Mouse (Mus musculus) stomach, embryonic 15.5 days (tissue): ENCODE data around the gene Hoxd8. TPM values are rescaled to one million over a fixed set of nuclear protein-coding genes. Genes with fewer than 3 reads are reported as not detected.
A peak's percentile ranks its signal among the peaks of the same experiment; 100 is the strongest.

Experiments
- ATAC-seq: fragments of 200-750 bp; cut with Nextera tagmentation; 2 replicates; pipeline ENCODE4 v1.8.0; 2017; ENCODE audit warnings: low read depth, moderate number of reproducible peaks, moderate TSS enrichment; ENCODE audit not compliant: insufficient read depth, low FRiP score
- H3K27ac ChIP-seq: fragments of 300-500 bp; sonication (generic); 2 replicates; pipeline ENCODE4 v1.5.1; 2015; ENCODE audit warnings: mild to moderate bottlenecking, inconsistent platforms
- H3K27me3 ChIP-seq: fragments of 300-500 bp; sonication (generic); replicated peaks from 2 replicates; pipeline ENCODE4 v1.6.1; 2015; ENCODE audit warnings: inconsistent platforms
- H3K36me3 ChIP-seq: fragments of 300-500 bp; sonication (generic); 2 replicates; pipeline ENCODE4 v1.6.1; 2015; ENCODE audit warnings: inconsistent platforms
- H3K4me1 ChIP-seq: fragments of 300-500 bp; sonication (generic); 2 replicates; pipeline ENCODE4 v1.6.1; 2015; ENCODE audit warnings: inconsistent platforms
- H3K4me2 ChIP-seq: fragments of 300-500 bp; sonication (generic); 2 replicates; pipeline ENCODE4 v1.6.1; 2015; ENCODE audit warnings: mild to moderate bottlenecking, inconsistent platforms
- H3K4me3 ChIP-seq: fragments of 300-500 bp; sonication (generic); replicated peaks from 2 replicates; pipeline ENCODE4 v1.5.1; 2015; ENCODE audit warnings: inconsistent platforms
- H3K9ac ChIP-seq: fragments of 300-500 bp; sonication (generic); 2 replicates; pipeline ENCODE4 v1.6.1; 2015; ENCODE audit warnings: inconsistent platforms
- H3K9me3 ChIP-seq: fragments of 300-500 bp; sonication (generic); 2 replicates; pipeline ENCODE4 v1.6.1; 2016; ENCODE audit warnings: inconsistent platforms
- WGBS: fragments of 180-500 bp; shearing (Covaris S2); methylation state at CpG from one replicate; pipeline ENCODE4 v1.1.7; 2015; 5-methylcytosine and 5-hydroxymethylcytosine counted together
- polyA plus RNA-seq: library from polyadenylated mRNA; unstranded; fragments of >200 nt; fragmentation: Nextera tagmentation; extraction: Ambion mirVana; gene quantifications from 2 replicates; pipeline ENCODE4 v1.2.1, GENCODE M21; 2015

The Hoxd8 gene
- polyA plus RNA-seq, 1 experiment from 2014 or later, result 3.2 TPM

GRCm38 (mm10) chr2:74715504-74716241, 11.3 kb downstream of the Hoxd8 start:
- peak; percentile 66 for ATAC-seq
- H3K9me3 ChIP-seq, result no peaks in the 10 kb centered on the region
- H3K27me3 ChIP-seq, result peaks cover 89% of the 10 kb centered on the region
- peak overlapping the region; percentile 23; the same call in 1 of the 2 replicates for H3K4me3 ChIP-seq
- 3% methylated on average over 26 of the region's 26 CpGs for WGBS
- peak overlapping the region; percentile 53 for H3K4me2 ChIP-seq
- H3K36me3 ChIP-seq, result no peaks in the 10 kb centered on the region
- peaks cover 9% of the 10 kb centered on the region for H3K4me1 ChIP-seq
- H3K9ac ChIP-seq, result no peak overlapping the region
- H3K27ac ChIP-seq, result no peak overlapping the region

GRCm38 (mm10) chr2:74720384-74720783, 16.0 kb downstream of the Hoxd8 start:
- H3K4me2 ChIP-seq, result no peak overlapping the region
- H3K27ac ChIP-seq, result no peak overlapping the region
- H3K36me3 ChIP-seq, result no peaks in the 10 kb centered on the region
- H3K4me3 ChIP-seq, result no peak overlapping the region
- no peak for ATAC-seq
- peaks cover 2% of the 10 kb centered on the region; the same call in 1 of the 2 replicates for H3K4me1 ChIP-seq
- H3K27me3 ChIP-seq, result peaks cover 93% of the 10 kb centered on the region
- no peaks in the 10 kb centered on the region for H3K9me3 ChIP-seq
- H3K9ac ChIP-seq, result no peak overlapping the region
- 22% methylated on average over 2 of the region's 2 CpGs for WGBS

DNA sequence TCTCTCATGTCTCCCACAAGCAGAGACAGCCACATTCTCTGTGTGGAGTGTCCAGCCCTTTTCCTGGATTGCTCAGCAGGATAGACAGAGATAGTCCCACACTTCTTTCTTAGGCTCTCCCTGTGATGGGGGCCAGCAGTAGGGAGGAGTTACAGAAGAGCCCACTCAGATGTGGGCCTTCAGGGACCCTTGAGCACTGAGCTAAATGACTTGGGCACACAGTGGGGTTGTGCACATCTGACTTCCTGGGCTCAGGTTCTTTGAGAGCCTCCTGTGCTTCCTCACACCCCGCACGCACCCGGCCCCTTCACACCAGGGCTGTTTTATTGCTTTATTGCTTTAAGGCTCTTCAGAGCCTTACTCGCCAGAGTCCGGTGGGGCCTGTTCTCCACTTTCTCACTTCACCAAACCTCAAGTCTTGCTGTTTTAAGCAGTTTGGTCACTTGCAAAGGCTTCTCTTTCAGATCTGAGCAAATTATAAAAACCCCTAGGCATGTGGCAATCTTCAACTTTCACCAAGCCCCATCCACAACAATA, 16.6 kb downstream of the Hoxd8 start:
- no peak overlapping the region for H3K4me3 ChIP-seq
- no peaks in the 10 kb centered on the region for H3K36me3 ChIP-seq
- 36% methylated on average over 5 of the region's 5 CpGs for WGBS
- H3K4me1 ChIP-seq, result no peaks in the 10 kb centered on the region
- no peak for ATAC-seq
- peaks cover 93% of the 10 kb centered on the region for H3K27me3 ChIP-seq
- no peak overlapping the region for H3K27ac ChIP-seq
- no peaks in the 10 kb centered on the region for H3K9me3 ChIP-seq
- no peak overlapping the region for H3K9ac ChIP-seq
- no peak overlapping the region for H3K4me2 ChIP-seq

DNA sequence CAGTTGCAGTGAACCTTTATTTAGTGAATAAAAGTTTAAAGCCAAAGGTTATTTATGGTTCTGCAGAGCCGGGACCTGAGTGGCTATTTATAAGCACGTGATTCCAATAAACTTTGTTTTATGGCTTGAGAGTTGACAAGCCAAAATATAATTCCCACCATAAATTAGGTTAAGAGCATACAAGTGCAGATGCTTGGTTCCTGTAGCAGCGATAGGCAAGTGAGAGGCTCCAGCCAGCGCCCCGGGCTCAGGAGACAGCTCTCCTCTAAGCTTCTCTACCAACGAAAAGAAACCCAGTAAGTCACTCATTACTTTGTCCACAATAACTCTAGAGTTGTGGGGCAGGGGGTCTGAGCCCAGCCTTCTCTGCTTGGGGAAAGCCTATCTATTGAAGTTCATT, 17.5 kb downstream of the Hoxd8 start:
- WGBS, result 15% methylated on average over 6 of the region's 6 CpGs
- Histone ChIP-seq H3K4me1 (no peaks in the 10 kb centered on the region), H3K27ac (no peak overlapping the region), H3K4me2 (no peak overlapping the region), H3K27me3 (peaks cover 93% of the 10 kb centered on the region), H3K36me3 (no peaks in the 10 kb centered on the region), H3K9me3 (no peaks in the 10 kb centered on the region), H3K9ac (no peak overlapping the region), H3K4me3 (no peak overlapping the region)
- ATAC-seq, result no peak

DNA sequence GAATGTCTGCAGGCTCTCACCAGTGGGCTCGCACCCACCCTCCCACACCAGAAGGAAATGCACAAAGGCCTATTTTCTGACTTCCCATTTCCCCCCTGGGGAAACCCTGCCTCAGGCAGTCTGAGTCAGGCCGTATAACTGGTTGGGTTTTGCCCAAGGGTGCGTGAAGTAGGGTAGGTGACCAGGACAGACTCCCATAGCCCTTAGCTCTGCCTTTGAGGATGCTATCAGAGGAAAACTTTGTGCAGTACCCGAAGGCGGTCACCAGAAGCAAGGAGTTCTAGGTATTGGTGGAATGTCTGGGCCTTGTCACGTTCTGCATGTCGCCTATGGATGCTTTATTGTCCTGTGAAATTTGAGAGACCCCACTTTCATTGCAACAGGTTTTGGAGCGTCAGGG, 18.5 kb downstream of the Hoxd8 start:
- H3K36me3 ChIP-seq, result no peaks in the 10 kb centered on the region
- peaks cover 94% of the 10 kb centered on the region for H3K27me3 ChIP-seq
- H3K4me3 ChIP-seq, result no peak overlapping the region
- peaks cover 5% of the 10 kb centered on the region for H3K4me1 ChIP-seq
- no peak overlapping the region for H3K27ac ChIP-seq
- ATAC-seq, result no peak
- H3K9ac ChIP-seq, result no peak overlapping the region
- H3K9me3 ChIP-seq, result no peaks in the 10 kb centered on the region
- no peak overlapping the region for H3K4me2 ChIP-seq
- WGBS, result 29% methylated on average over 8 of the region's 8 CpGs

GRCm38 (mm10) chr2:74724244-74725015, 20.0 kb downstream of the Hoxd8 start:
- no peaks in the 10 kb centered on the region for H3K9me3 ChIP-seq
- 44% methylated on average over 7 of the region's 7 CpGs for WGBS
- no peaks in the 10 kb centered on the region for H3K36me3 ChIP-seq
- H3K4me3 ChIP-seq, result no peak overlapping the region
- peaks cover 5% of the 10 kb centered on the region for H3K4me1 ChIP-seq
- no peak overlapping the region for H3K4me2 ChIP-seq
- H3K27ac ChIP-seq, result no peak overlapping the region
- H3K9ac ChIP-seq, result no peak overlapping the region
- ATAC-seq, result no peak
- H3K27me3 ChIP-seq, result peaks cover 97% of the 10 kb centered on the region

- Histone ChIP-seq H3K27ac (no peak overlapping the region), H3K9me3 (no peaks in the 10 kb centered on the region), H3K4me2 (no peak overlapping the region), H3K4me1 (peaks cover 5% of the 10 kb centered on the region), H3K9ac (no peak overlapping the region), H3K4me3 (no peak overlapping the region), H3K27me3 (peaks cover 93% of the 10 kb centered on the region), H3K36me3 (no peaks in the 10 kb centered on the region)
- 24% methylated on average over 17 of the region's 17 CpGs for WGBS
- no peak for ATAC-seq
These were observed 20.8 kb downstream of the Hoxd8 start for GRCm38 (mm10) chr2:74725171-74725570.

GRCm38 (mm10) chr2:74726551-74726950, 22.1 kb downstream of the Hoxd8 start, which contains the start of gene Gm28230:
Gene Gm28230, plus strand, starts transcription at chr2:74726728.
- Histone ChIP-seq H3K27ac (no peak within 1 kb of the TSS), H3K9ac (no peak within 1 kb of the TSS), H3K27me3 (peaks cover 92% of the 10 kb centered on the region), H3K4me2 (peak within 1 kb of the TSS; percentile 43), H3K36me3 (no peaks in the 10 kb centered on the region), H3K4me1 (peaks cover 5% of the 10 kb centered on the region), H3K4me3 (peak within 1 kb of the TSS; percentile 25), H3K9me3 (no peaks in the 10 kb centered on the region)
- ATAC-seq, result no peak
- 33% methylated on average over 5 of the region's 5 CpGs for WGBS

GRCm38 (mm10) chr2:74726973-74727639, 22.7 kb downstream of the Hoxd8 start:
- no peak for ATAC-seq
- Histone ChIP-seq H3K27me3 (peaks cover 92% of the 10 kb centered on the region), H3K9ac (no peak overlapping the region)

GRCm38 (mm10) chr2:74727640-74728302, 23.4 kb downstream of the Hoxd8 start:
- H3K4me3 ChIP-seq, result peak overlapping the region; percentile 25
- H3K4me2 ChIP-seq, result peak overlapping the region; percentile 43
- 0 out of 2 replicates have a peak, but pooled peaks have one; percentile 27 for ATAC-seq
- H3K27ac ChIP-seq, result no peak overlapping the region
- 15% methylated on average over 24 of the region's 25 CpGs for WGBS
- no peaks in the 10 kb centered on the region for H3K36me3 ChIP-seq
- no peak overlapping the region for H3K9ac ChIP-seq
- H3K9me3 ChIP-seq, result no peaks in the 10 kb centered on the region
- H3K4me1 ChIP-seq, result peaks cover 5% of the 10 kb centered on the region
- peaks cover 92% of the 10 kb centered on the region for H3K27me3 ChIP-seq

More at GRCm38 (mm10) chr2:74726973-74727639, 22.7 kb downstream of the Hoxd8 start:
- 9% methylated on average over 43 of the region's 43 CpGs for WGBS
- H3K36me3 ChIP-seq, result no peaks in the 10 kb centered on the region
- H3K4me2 ChIP-seq, result peak overlapping the region; percentile 43
- H3K4me1 ChIP-seq, result peaks cover 5% of the 10 kb centered on the region
- H3K4me3 ChIP-seq, result peak overlapping the region; percentile 25
- H3K27ac ChIP-seq, result no peak overlapping the region
- H3K9me3 ChIP-seq, result no peaks in the 10 kb centered on the region

- Histone ChIP-seq H3K4me3 (0 out of 2 replicates have a peak overlapping the region, but pooled peaks have one; percentile 25), H3K4me1 (peaks cover 5% of the 10 kb centered on the region), H3K4me2 (no peak overlapping the region), H3K9me3 (no peaks in the 10 kb centered on the region), H3K27ac (no peak overlapping the region), H3K27me3 (peaks cover 89% of the 10 kb centered on the region), H3K36me3 (no peaks in the 10 kb centered on the region), H3K9ac (no peak overlapping the region)
- WGBS, result 29% methylated on average over 13 of the region's 13 CpGs
- ATAC-seq, result no peak
These were observed 23.9 kb downstream of the Hoxd8 start for GRCm38 (mm10) chr2:74728303-74728680.
